Mouse (Mus musculus) midbrain, postnatal 0 days (tissue): ENCODE measurements at regions not wholly inside any gene's neighbourhood (a gene's known extent, or its start where the extent isn't known, plus 50 kb on each side); places are given as distances from the start of the nearest gene placed in this dataset.

Experiments used
- ATAC-seq: fragments of 200-750 bp; cut with Nextera tagmentation; 2 replicates; pipeline ENCODE4 v1.8.0; 2017; ENCODE audit warnings: moderate number of reproducible peaks, mild to moderate bottlenecking, moderate TSS enrichment, moderate library complexity; ENCODE audit not compliant: low FRiP score
- DNase-seq: peaks from one replicate; pipeline ENCODE4 v3.0.0-alpha.2; 2015; ENCODE audit warnings: low spot score
- H3K27ac ChIP-seq: fragments of 300-500 bp; sonication (generic); 2 replicates; pipeline ENCODE4 v1.5.1; 2014; ENCODE audit warnings: low read depth, mild to moderate bottlenecking, low read length, mixed read lengths
- H3K27me3 ChIP-seq: fragments of 300-500 bp; sonication (generic); 2 replicates; pipeline ENCODE4 v1.6.1; 2014; ENCODE audit warnings: low read length, control low read depth, mixed read lengths; ENCODE audit not compliant: insufficient read depth
- H3K36me3 ChIP-seq: fragments of 300-500 bp; sonication (generic); 2 replicates; pipeline ENCODE4 v1.6.1; 2014; ENCODE audit warnings: low read length, control low read depth, mixed read lengths; ENCODE audit not compliant: insufficient read depth
- H3K4me1 ChIP-seq: fragments of 300-500 bp; sonication (generic); 2 replicates; pipeline ENCODE4 v1.6.1; 2014; ENCODE audit warnings: mild to moderate bottlenecking, control low read depth, antibody characterized with exemption, low read length, mixed read lengths; ENCODE audit not compliant: insufficient read depth
- H3K4me2 ChIP-seq: fragments of 300-500 bp; sonication (generic); 2 replicates; pipeline ENCODE4 v1.6.1; 2014; ENCODE audit warnings: low read depth, mild to moderate bottlenecking, low read length, mixed read lengths; ENCODE audit not compliant: poor library complexity, severe bottlenecking
- H3K4me3 ChIP-seq: fragments of 300-500 bp; sonication (generic); 2 replicates; pipeline ENCODE4 v1.5.1; 2014; ENCODE audit warnings: low read depth, mild to moderate bottlenecking, low read length, moderate library complexity
- H3K9ac ChIP-seq: fragments of 300-500 bp; sonication (generic); replicated peaks from 2 replicates; pipeline ENCODE4 v1.6.1; 2014; ENCODE audit warnings: mild to moderate bottlenecking, low read length, moderate library complexity, mixed read lengths; ENCODE audit not compliant: poor library complexity, severe bottlenecking
- H3K9me3 ChIP-seq: fragments of 300-500 bp; sonication (generic); 2 replicates; pipeline ENCODE4 v1.6.1; 2016; ENCODE audit warnings: low read length, control low read depth
- CTCF ChIP-seq: IDR thresholded peaks from 2 replicates; pipeline ENCODE4 v1.5.1; 2016; ENCODE audit warnings: antibody characterized with exemption, mild to moderate bottlenecking
- WGBS: fragments of 180-500 bp; shearing (Covaris S2); extraction: QIAGEN DNeasy Blood & Tissue Kit; methylation state at CpG from one replicate; pipeline ENCODE4 v1.1.7; 2014; 5-methylcytosine and 5-hydroxymethylcytosine counted together

DNA sequence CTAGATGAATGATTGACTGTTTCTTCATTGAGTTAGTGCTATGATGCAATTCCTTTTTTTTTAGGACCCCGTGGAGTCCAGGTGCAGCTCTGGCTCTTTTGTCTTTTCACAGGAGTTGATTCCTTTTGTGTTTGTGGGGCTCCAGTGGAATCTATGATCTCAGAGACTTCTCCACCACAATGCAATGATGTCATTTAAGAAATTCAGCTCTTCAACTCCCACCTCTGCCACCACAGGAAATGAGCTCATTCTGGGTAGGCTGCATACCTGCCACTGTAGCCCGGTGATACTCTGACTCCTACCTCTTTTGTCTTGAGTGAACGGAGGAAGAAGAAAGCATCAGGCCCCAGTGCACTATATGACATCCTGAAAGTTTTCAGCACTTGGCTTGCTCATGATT lies 173.8 kb downstream of the Slc30a10 start:
- ATAC-seq (no peak), DNase-seq (no peak)
- Histone ChIP-seq H3K27me3 (no peaks in the 10 kb centered on the region), H3K4me3 (no peak overlapping the region), H3K9me3 (no peaks in the 10 kb centered on the region), H3K9ac (no peak overlapping the region), H3K4me1 (no peaks in the 10 kb centered on the region), H3K36me3 (no peaks in the 10 kb centered on the region), H3K27ac (no peak overlapping the region), H3K4me2 (no peak overlapping the region)
- no peak for TF ChIP-seq CTCF
- 84% methylated on average over 3 of the region's 3 CpGs for WGBS

DNA sequence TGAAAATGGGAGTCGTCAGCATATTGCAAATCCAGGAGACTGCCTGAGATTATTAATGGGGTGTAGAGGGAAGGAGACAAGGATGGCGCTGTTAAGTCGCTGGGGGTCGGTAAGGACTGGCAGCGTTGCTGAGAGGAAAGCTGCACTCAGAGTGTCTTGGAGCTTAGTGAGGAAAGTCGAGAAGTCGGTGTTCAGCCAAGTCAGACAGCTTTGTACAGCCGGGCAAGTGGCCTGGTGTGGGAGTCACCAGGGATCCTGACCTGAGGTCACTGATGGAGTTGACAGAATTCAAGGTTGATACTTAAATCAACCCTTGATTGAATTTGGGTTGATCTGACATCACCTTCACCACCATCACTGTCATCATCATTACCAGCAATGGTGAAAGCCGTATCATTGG lies 175.3 kb downstream of the Slc30a10 start:
- Histone ChIP-seq H3K27me3 (no peaks in the 10 kb centered on the region), H3K36me3 (no peaks in the 10 kb centered on the region), H3K27ac (no peak overlapping the region), H3K4me3 (no peak overlapping the region), H3K4me2 (no peak overlapping the region), H3K9me3 (no peaks in the 10 kb centered on the region), H3K4me1 (no peaks in the 10 kb centered on the region), H3K9ac (no peak overlapping the region)
- ATAC-seq (no peak), DNase-seq (no peak)
- 90% methylated on average over 9 of the region's 9 CpGs for WGBS
- TF ChIP-seq CTCF = no peak

- Histone ChIP-seq H3K4me2 (no peak overlapping the region), H3K4me1 (no peaks in the 10 kb centered on the region), H3K27me3 (no peaks in the 10 kb centered on the region), H3K36me3 (no peaks in the 10 kb centered on the region), H3K4me3 (no peak overlapping the region), H3K9ac (no peak overlapping the region), H3K27ac (no peak overlapping the region), H3K9me3 (no peaks in the 10 kb centered on the region)
- no peak for TF ChIP-seq CTCF
- DNase-seq = peak; percentile 42
- 72% methylated on average over 6 of the region's 6 CpGs for WGBS
- ATAC-seq = no peak
Observed at GRCm38 (mm10) chr1:185638631-185639030, 184.0 kb downstream of the Slc30a10 start.

DNA sequence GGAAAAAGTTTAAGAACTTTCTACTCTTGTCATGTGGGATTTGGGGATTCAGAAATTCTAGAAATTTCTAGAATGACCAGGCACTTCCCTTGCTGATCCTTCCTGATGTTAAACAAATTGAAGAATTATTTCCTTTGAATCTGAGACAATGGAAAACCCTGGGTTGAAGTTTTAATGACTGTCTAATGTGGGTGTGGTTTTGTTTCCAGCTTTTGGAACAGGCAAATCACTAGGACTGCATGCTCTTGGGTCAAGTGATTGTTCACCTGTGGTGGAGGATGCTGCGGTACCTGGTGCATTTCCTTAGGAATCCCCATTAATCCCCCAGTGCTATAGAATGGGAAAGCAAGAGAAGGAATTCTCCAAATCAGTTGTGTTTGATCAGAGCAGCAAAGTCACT lies 184.8 kb downstream of the Slc30a10 start:
- Histone ChIP-seq H3K27me3 (no peaks in the 10 kb centered on the region), H3K9ac (no peak overlapping the region), H3K4me1 (no peaks in the 10 kb centered on the region), H3K4me3 (no peak overlapping the region), H3K9me3 (no peaks in the 10 kb centered on the region), H3K4me2 (no peak overlapping the region), H3K27ac (no peak overlapping the region), H3K36me3 (no peaks in the 10 kb centered on the region)
- TF ChIP-seq CTCF = no peak
- DNase-seq (no peak), ATAC-seq (no peak)
- 91% methylated on average over 1 of the region's 1 CpGs for WGBS

DNA sequence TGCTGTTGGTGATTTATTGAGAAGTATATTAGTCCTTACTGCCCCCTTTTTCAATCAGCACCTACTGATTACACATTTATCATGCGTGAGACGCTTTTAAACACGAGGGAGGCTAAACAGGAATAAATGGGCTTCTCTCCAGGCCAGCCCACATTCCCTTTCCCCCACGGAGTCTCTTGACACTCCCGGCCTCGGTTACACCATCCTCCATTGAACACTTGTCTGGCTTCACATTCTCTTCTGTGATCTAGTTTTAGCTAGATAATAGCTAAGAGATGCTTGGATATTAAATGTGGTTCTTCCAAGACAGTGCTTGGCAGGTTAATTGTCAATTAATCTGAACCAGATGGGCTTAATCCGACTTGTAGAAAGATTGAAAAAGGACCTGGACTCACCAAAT lies 189.4 kb downstream of the Slc30a10 start:
- Histone ChIP-seq H3K27me3 (no peaks in the 10 kb centered on the region), H3K9ac (no peak overlapping the region), H3K4me1 (no peaks in the 10 kb centered on the region), H3K36me3 (no peaks in the 10 kb centered on the region), H3K4me3 (no peak overlapping the region), H3K4me2 (no peak overlapping the region), H3K27ac (no peak overlapping the region), H3K9me3 (no peaks in the 10 kb centered on the region)
- DNase-seq = no peak
- no peak for ATAC-seq
- TF ChIP-seq CTCF = no peak
- 76% methylated on average over 7 of the region's 7 CpGs for WGBS

- Histone ChIP-seq H3K9ac (no peak overlapping the region), H3K27ac (no peak overlapping the region), H3K9me3 (no peaks in the 10 kb centered on the region), H3K4me3 (no peak overlapping the region), H3K27me3 (no peaks in the 10 kb centered on the region), H3K4me1 (no peaks in the 10 kb centered on the region), H3K36me3 (no peaks in the 10 kb centered on the region), H3K4me2 (no peak overlapping the region)
- WGBS = 85% methylated on average over 6 of the region's 6 CpGs
- DNase-seq = no peak
- no peak for TF ChIP-seq CTCF
- no peak for ATAC-seq
Observed at GRCm38 (mm10) chr1:185648128-185648527, 193.5 kb downstream of the Slc30a10 start.

DNA sequence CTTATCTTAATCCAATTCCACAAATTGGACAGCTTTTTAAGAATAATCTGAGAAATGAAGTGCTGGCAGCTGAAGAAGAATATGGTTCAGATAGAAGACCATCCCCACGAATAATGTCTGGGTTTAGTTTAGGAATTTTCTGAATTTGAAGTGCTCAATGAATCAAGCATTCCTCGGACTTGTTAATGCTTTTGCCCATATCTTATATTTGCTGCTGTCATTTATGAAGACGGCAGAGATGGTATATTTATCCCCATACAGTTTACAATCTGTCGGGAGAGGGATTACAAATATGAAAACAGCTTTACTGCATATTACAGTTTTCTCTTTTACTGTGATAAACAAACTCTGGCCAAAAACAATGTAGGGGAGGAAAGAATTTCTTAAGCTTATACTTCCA lies 194.3 kb downstream of the Slc30a10 start:
- 86% methylated on average over 4 of the region's 4 CpGs for WGBS
- ATAC-seq = no peak
- no peak for DNase-seq
- Histone ChIP-seq H3K27ac (no peak overlapping the region), H3K4me1 (no peaks in the 10 kb centered on the region), H3K9ac (no peak overlapping the region), H3K4me2 (no peak overlapping the region), H3K4me3 (no peak overlapping the region), H3K9me3 (no peaks in the 10 kb centered on the region), H3K36me3 (no peaks in the 10 kb centered on the region), H3K27me3 (no peaks in the 10 kb centered on the region)
- no peak for TF ChIP-seq CTCF
